Mouse (Mus musculus): Measurements from ENCODE around the gene Slu7. TPM values are rescaled to one million over a fixed set of nuclear protein-coding genes. Genes with fewer than 3 reads are reported as not detected.

The Slu7 gene
- polyA plus RNA-seq, 1 experiment from 2014 or later: 51.8 TPM

GRCm38 (mm10) chr11:43396672-43397071 is 36.9 kb upstream of the Slu7 start:
- Histone ChIP-seq H3K9me3 (no peaks in the 10 kb centered on the region), H3K9ac (no peak overlapping the region), H3K4me3 (replicated peaks) (no peak overlapping the region), H3K36me3 (no peaks in the 10 kb centered on the region), H3K4me2 (no peak overlapping the region), H3K4me1 (no peaks in the 10 kb centered on the region), H3K27me3 (replicated peaks) (no peaks in the 10 kb centered on the region), H3K27ac (no peak overlapping the region)
- WGBS: 70% methylated on average over 7 of the region's 7 CpGs
- no peak for ATAC-seq (ENCODE audit: insufficient read depth, low FRiP score, low read depth)

- H3K9me3 ChIP-seq: no peaks in the 10 kb centered on the region
- ATAC-seq (ENCODE audit: insufficient read depth, low FRiP score, low read depth): no peak; the same call in 1 of the 2 replicates
Observed at GRCm38 (mm10) chr11:43399297-43399696, 34.2 kb upstream of the Slu7 start.

GRCm38 (mm10) chr11:43400131-43400530 is 33.4 kb upstream of the Slu7 start:
- Histone ChIP-seq H3K9me3 (no peaks in the 10 kb centered on the region), H3K4me2 (no peak overlapping the region), H3K36me3 (no peaks in the 10 kb centered on the region), H3K4me1 (no peaks in the 10 kb centered on the region), H3K27ac (no peak overlapping the region), H3K9ac (no peak overlapping the region), H3K4me3 (replicated peaks) (no peak overlapping the region), H3K27me3 (replicated peaks) (no peaks in the 10 kb centered on the region)
- WGBS: 81% methylated on average over 1 of the region's 1 CpGs
- ATAC-seq (ENCODE audit: insufficient read depth, low FRiP score, low read depth): no peak

More at GRCm38 (mm10) chr11:43399297-43399696, 34.2 kb upstream of the Slu7 start:
- no peak overlapping the region for H3K27ac ChIP-seq
- H3K4me2 ChIP-seq: no peak overlapping the region
- no peaks in the 10 kb centered on the region for H3K4me1 ChIP-seq
- WGBS: 47% methylated on average over 4 of the region's 4 CpGs
- H3K4me3 ChIP-seq (replicated peaks): no peak overlapping the region
- no peaks in the 10 kb centered on the region for H3K36me3 ChIP-seq
- no peak overlapping the region for H3K9ac ChIP-seq
- no peaks in the 10 kb centered on the region for H3K27me3 ChIP-seq (replicated peaks)

- H3K9ac ChIP-seq: no peak overlapping the region
- H3K4me3 ChIP-seq (replicated peaks): no peak overlapping the region
- H3K36me3 ChIP-seq: no peaks in the 10 kb centered on the region
- H3K27me3 ChIP-seq (replicated peaks): no peaks in the 10 kb centered on the region
- WGBS: 75% methylated on average over 15 of the region's 15 CpGs
- H3K4me2 ChIP-seq: no peak overlapping the region
- no peaks in the 10 kb centered on the region for H3K4me1 ChIP-seq
- ATAC-seq (ENCODE audit: insufficient read depth, low FRiP score, low read depth): peak; percentile 65
- H3K9me3 ChIP-seq: no peaks in the 10 kb centered on the region
- no peak overlapping the region for H3K27ac ChIP-seq
Observed at GRCm38 (mm10) chr11:43404150-43404807, 29.3 kb upstream of the Slu7 start.

GRCm38 (mm10) chr11:43408888-43409287 is 24.7 kb upstream of the Slu7 start:
- no peaks in the 10 kb centered on the region for H3K27me3 ChIP-seq (replicated peaks)
- no peak for ATAC-seq (ENCODE audit: insufficient read depth, low FRiP score, low read depth)
- no peaks in the 10 kb centered on the region for H3K4me1 ChIP-seq
- H3K36me3 ChIP-seq: no peaks in the 10 kb centered on the region
- H3K27ac ChIP-seq: no peak overlapping the region
- no peak overlapping the region for H3K9ac ChIP-seq
- 77% methylated on average over 2 of the region's 2 CpGs for WGBS
- H3K4me2 ChIP-seq: no peak overlapping the region
- H3K4me3 ChIP-seq (replicated peaks): no peak overlapping the region
- H3K9me3 ChIP-seq: no peaks in the 10 kb centered on the region

GRCm38 (mm10) chr11:43410291-43410690 is 23.3 kb upstream of the Slu7 start:
- H3K36me3 ChIP-seq: no peaks in the 10 kb centered on the region
- no peaks in the 10 kb centered on the region for H3K4me1 ChIP-seq
- H3K9ac ChIP-seq: no peak overlapping the region
- no peak for ATAC-seq (ENCODE audit: insufficient read depth, low FRiP score, low read depth)
- no peaks in the 10 kb centered on the region for H3K9me3 ChIP-seq
- H3K27me3 ChIP-seq (replicated peaks): no peaks in the 10 kb centered on the region
- no peak overlapping the region for H3K4me2 ChIP-seq
- 72% methylated on average over 7 of the region's 7 CpGs for WGBS
- no peak overlapping the region for H3K27ac ChIP-seq
- H3K4me3 ChIP-seq (replicated peaks): no peak overlapping the region

GRCm38 (mm10) chr11:43411413-43411812 is 22.1 kb upstream of the Slu7 start:
- 12% methylated on average over 1 of the region's 1 CpGs for WGBS
- Histone ChIP-seq H3K36me3 (no peaks in the 10 kb centered on the region), H3K4me3 (replicated peaks) (no peak overlapping the region), H3K27me3 (replicated peaks) (no peaks in the 10 kb centered on the region), H3K4me1 (no peaks in the 10 kb centered on the region), H3K9me3 (no peaks in the 10 kb centered on the region), H3K27ac (no peak overlapping the region), H3K9ac (no peak overlapping the region), H3K4me2 (no peak overlapping the region)
- no peak for ATAC-seq (ENCODE audit: insufficient read depth, low FRiP score, low read depth)

- Histone ChIP-seq H3K4me1 (no peaks in the 10 kb centered on the region), H3K36me3 (no peaks in the 10 kb centered on the region), H3K4me2 (no peak overlapping the region), H3K4me3 (replicated peaks) (no peak overlapping the region), H3K27ac (no peak overlapping the region), H3K27me3 (replicated peaks) (no peaks in the 10 kb centered on the region), H3K9me3 (no peaks in the 10 kb centered on the region), H3K9ac (no peak overlapping the region)
- WGBS: 27% methylated on average over 14 of the region's 14 CpGs
- ATAC-seq (ENCODE audit: insufficient read depth, low FRiP score, low read depth): no peak
Observed at GRCm38 (mm10) chr11:43412771-43413451, 20.6 kb upstream of the Slu7 start.

- WGBS: 44% methylated on average over 7 of the region's 7 CpGs
- H3K36me3 ChIP-seq: no peaks in the 10 kb centered on the region
- no peak overlapping the region for H3K27ac ChIP-seq
- H3K27me3 ChIP-seq (replicated peaks): no peaks in the 10 kb centered on the region
- ATAC-seq (ENCODE audit: insufficient read depth, low FRiP score, low read depth): no peak
- H3K4me1 ChIP-seq: no peaks in the 10 kb centered on the region
- no peaks in the 10 kb centered on the region for H3K9me3 ChIP-seq
- H3K4me2 ChIP-seq: no peak overlapping the region
- no peak overlapping the region for H3K4me3 ChIP-seq (replicated peaks)
- H3K9ac ChIP-seq: no peak overlapping the region
Observed at GRCm38 (mm10) chr11:43417201-43417600, 16.3 kb upstream of the Slu7 start.

GRCm38 (mm10) chr11:43424386-43424785 is 9.2 kb upstream of the Slu7 start:
- Histone ChIP-seq H3K4me2 (no peak overlapping the region), H3K9ac (no peak overlapping the region), H3K4me3 (replicated peaks) (no peak overlapping the region), H3K36me3 (no peaks in the 10 kb centered on the region), H3K9me3 (no peaks in the 10 kb centered on the region), H3K27me3 (replicated peaks) (no peaks in the 10 kb centered on the region), H3K4me1 (no peaks in the 10 kb centered on the region; the same call in 1 of the 2 replicates), H3K27ac (no peak overlapping the region)
- WGBS: 79% methylated on average over 5 of the region's 5 CpGs
- no peak for ATAC-seq (ENCODE audit: insufficient read depth, low FRiP score, low read depth)

- Histone ChIP-seq H3K4me3 (replicated peaks) (peak overlapping the region; percentile 66), H3K9ac (no peak overlapping the region; the same call in 1 of the 2 replicates), H3K9me3 (no peaks in the 10 kb centered on the region), H3K4me2 (peak overlapping the region; percentile 55), H3K36me3 (no peaks in the 10 kb centered on the region), H3K27ac (no peak overlapping the region), H3K4me1 (no peaks in the 10 kb centered on the region; the same call in 1 of the 2 replicates), H3K27me3 (replicated peaks) (no peaks in the 10 kb centered on the region)
- ATAC-seq (ENCODE audit: insufficient read depth, low FRiP score, low read depth): 0 out of 2 replicates have a peak, but pooled peaks have one; percentile 9
- WGBS: 79% methylated on average over 9 of the region's 9 CpGs
Observed at GRCm38 (mm10) chr11:43425166-43425709, 8.3 kb upstream of the Slu7 start.

- H3K9me3 ChIP-seq: no peaks in the 10 kb centered on the region
- no peaks in the 10 kb centered on the region for H3K27me3 ChIP-seq (replicated peaks)
- H3K27ac ChIP-seq: 0 out of 2 replicates have a peak within 1 kb of the TSS, but pooled peaks have one; percentile 42
- H3K4me3 ChIP-seq (replicated peaks): peak within 1 kb of the TSS; percentile 66
- no peaks in the 10 kb centered on the region; the same call in 1 of the 2 replicates for H3K4me1 ChIP-seq
- H3K9ac ChIP-seq: peak within 1 kb of the TSS; percentile 54; the same call in 1 of the 2 replicates
- ATAC-seq (ENCODE audit: insufficient read depth, low FRiP score, low read depth): peak; percentile 95
- 3% methylated on average over 27 of the region's 27 CpGs for WGBS
- no peaks in the 10 kb centered on the region for H3K36me3 ChIP-seq
- H3K4me2 ChIP-seq: peak within 1 kb of the TSS; percentile 55
Observed at GRCm38 (mm10) chr11:43425824-43426413, 7.6 kb upstream of the Slu7 start, which contains the start of gene Pttg1. Gene Pttg1, minus strand, starts transcription at chr11:43426251.
